Mouse (Mus musculus) bone marrow, adult 2 months (tissue): Measurements from ENCODE around the gene Fst.

Experiments used
- CTCF ChIP-seq: fragments of 200-500 bp; IDR thresholded peaks from 2 replicates; pipeline ENCODE4 v1.5.1; 2011; ENCODE audit warnings: low read length, control low read depth; ENCODE audit not compliant: control insufficient read depth, insufficient read depth
- POLR2A ChIP-seq: fragments of 200-500 bp; IDR thresholded peaks from 2 replicates; pipeline ENCODE4 v1.6.1; 2011; ENCODE audit warnings: low read depth, mild to moderate bottlenecking, control low read depth, low read length, borderline replicate concordance; ENCODE audit not compliant: control insufficient read depth

DNA sequence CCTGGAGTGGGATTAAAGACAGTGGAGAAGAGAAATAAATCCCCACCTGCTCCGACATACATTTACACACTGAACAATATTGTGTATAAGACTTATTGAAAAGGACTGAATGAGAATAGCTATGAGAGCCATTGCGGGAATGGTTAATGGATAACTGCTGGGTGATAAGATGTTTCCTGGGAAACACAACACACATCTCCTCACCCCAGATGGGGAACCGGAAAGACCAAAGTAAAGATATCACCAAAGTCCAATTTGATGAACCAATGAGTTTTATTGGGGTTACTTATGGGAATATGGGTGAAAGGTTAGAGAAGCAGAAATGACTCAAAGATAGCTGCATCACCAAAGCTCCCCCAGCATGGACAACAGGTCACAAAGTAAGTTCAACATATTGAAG lies 11.2 kb upstream of the Fst start:
- no peak for TF ChIP-seq CTCF
- TF ChIP-seq POLR2A: no peak
